Mouse (Mus musculus) layer of hippocampus, postnatal 36 days (tissue): ENCODE data around the gene Psmb7. TPM values are rescaled to one million over a fixed set of nuclear protein-coding genes. Genes with fewer than 3 reads are reported as not detected.

Experiments
- DNase-seq, 2 experiments: peaks; one replicate each; pipeline ENCODE4 v3.0.0; 2022
- total RNA-seq, 2 experiments: library from RNA; stranded (reverse); gene quantifications; 2 replicates each; pipeline ENCODE4 v1.2.3; 2021

The Psmb7 gene
- total RNA-seq, 2 experiments from 2014 or later, result 202 to 214 TPM

GRCm38 (mm10) chr2:38637716-38638267 is 6.1 kb downstream of the Psmb7 start:
- DNase-seq, result no peak

- no peak for DNase-seq
Observed at GRCm38 (mm10) chr2:38630574-38630973, 13.3 kb downstream of the Psmb7 start.

GRCm38 (mm10) chr2:38629451-38629850 is 14.4 kb downstream of the Psmb7 start:
- DNase-seq, result no peak

- DNase-seq, result no peak
Observed at GRCm38 (mm10) chr2:38628801-38629200, 15.1 kb downstream of the Psmb7 start.

- DNase-seq, result no peak
Observed at GRCm38 (mm10) chr2:38623821-38624590, 19.9 kb downstream of the Psmb7 start.

- DNase-seq, result no peak
Observed at GRCm38 (mm10) chr2:38623411-38623810, 20.5 kb downstream of the Psmb7 start.

GRCm38 (mm10) chr2:38621610-38622021 is 22.3 kb downstream of the Psmb7 start:
- peak; percentile 45 to 55 for DNase-seq

- DNase-seq, result no peak
Observed at GRCm38 (mm10) chr2:38621076-38621475, 22.8 kb downstream of the Psmb7 start.

GRCm38 (mm10) chr2:38619777-38620176 is 24.1 kb downstream of the Psmb7 start:
- no peak for DNase-seq

GRCm38 (mm10) chr2:38616956-38617872 is 26.7 kb downstream of the Psmb7 start:
- no peak for DNase-seq

- DNase-seq, result peak in 1 of 2 experiments; percentile 21
Observed at GRCm38 (mm10) chr2:38616072-38616471, 27.8 kb downstream of the Psmb7 start.

GRCm38 (mm10) chr2:38614437-38614836 is 29.4 kb downstream of the Psmb7 start:
- DNase-seq, result no peak

GRCm38 (mm10) chr2:38613576-38613975 is 30.3 kb downstream of the Psmb7 start:
- DNase-seq, result no peak

GRCm38 (mm10) chr2:38612596-38612995 is 31.3 kb downstream of the Psmb7 start:
- no peak for DNase-seq

GRCm38 (mm10) chr2:38610161-38610560 is 33.7 kb downstream of the Psmb7 start:
- no peak for DNase-seq

- no peak for DNase-seq
Observed at GRCm38 (mm10) chr2:38609310-38609709, 34.6 kb downstream of the Psmb7 start.

- DNase-seq, result no peak
Observed at GRCm38 (mm10) chr2:38608831-38609309, 35.0 kb downstream of the Psmb7 start.

- DNase-seq, result no peak
Observed at GRCm38 (mm10) chr2:38607716-38608115, 36.2 kb downstream of the Psmb7 start.

GRCm38 (mm10) chr2:38600842-38601241 is 43.0 kb downstream of the Psmb7 start:
- no peak for DNase-seq

- no peak for DNase-seq
Observed at GRCm38 (mm10) chr2:38598395-38598794, 45.5 kb downstream of the Psmb7 start.

GRCm38 (mm10) chr2:38597896-38598295 is 46.0 kb downstream of the Psmb7 start:
- no peak for DNase-seq

- no peak for DNase-seq
Observed at GRCm38 (mm10) chr2:38594874-38595273, 49.0 kb downstream of the Psmb7 start.
